ENCODE assay signal across 10 mouse cellular contexts in the genomic region with DNA sequence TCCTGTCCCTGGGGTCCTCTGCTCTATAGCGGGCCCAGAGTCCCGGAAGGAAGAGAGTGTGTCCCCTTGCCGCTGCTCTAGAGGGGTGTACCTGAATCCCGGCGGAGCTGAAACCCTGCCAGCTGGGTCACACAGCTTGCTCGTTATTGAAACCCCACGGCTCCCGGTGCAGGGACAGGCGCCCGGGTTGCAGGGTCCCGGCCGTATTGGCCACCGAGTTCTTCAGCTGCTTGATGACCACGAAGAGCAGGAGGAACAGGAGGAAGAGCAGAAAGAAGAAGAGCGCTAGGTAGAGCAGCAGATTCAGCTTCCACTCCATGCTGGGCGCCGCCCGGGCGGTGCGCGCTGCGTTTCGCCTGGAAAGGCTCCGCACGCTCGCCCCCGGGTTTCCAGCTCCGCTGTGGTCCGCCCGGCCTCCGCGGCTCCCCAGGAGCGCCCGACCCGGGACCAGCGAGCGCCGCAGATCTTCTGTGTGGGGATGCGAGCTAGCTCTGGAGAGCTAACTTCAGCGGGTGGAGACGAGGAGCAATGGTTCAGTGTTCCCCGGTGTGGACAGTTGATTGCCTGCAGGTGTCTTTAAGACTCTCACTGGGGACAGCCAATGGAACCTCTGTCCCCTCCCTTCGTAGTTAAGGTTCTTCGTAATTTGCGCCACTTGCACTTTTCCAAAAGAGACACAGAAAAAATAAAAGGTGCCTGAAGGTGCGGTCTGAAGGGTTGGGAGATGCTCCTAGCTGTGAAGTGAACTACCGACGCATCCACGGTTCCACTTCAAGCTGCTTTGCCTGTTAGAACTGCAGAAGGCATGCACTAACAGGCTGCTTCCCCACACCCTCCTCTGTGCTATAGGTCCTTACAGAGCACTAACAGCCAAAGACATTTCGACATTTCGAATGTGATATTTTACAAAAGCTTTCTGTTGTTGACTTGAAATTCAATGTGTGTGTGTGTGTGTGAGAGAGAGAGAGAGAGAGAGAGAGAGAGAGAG. TPM values are rescaled to one million over a fixed set of nuclear protein-coding genes. Genes with fewer than 3 reads are reported as not detected.
DNase-seq lines count a peak whose midpoint lies in the region; ATAC-seq and TF ChIP-seq lines count a peak whose summit lies in the region.
"Had no signal": no experiment of that assay in that cellular context is flagged by ENCODE, and none has a peak within 500 bp of the region (broad histone marks: within the 10 kb centered on the region; RNA-seq: fewer than 3 reads in every experiment).

Gene Gm11549 (minus strand): TSS at position 741 of the 988 bp plus-strand sequence.

- peak; percentile 87 for DNase-seq in heart, adult 11 months
- no peak for DNase-seq in heart, adult 9 months (ENCODE audit: low spot score in 2 of 2)
- DNase-seq in embryo, embryonic 11.5 days (ENCODE audit: low read depth, low spot score) = peak; percentile 11
- DNase-seq in heart, postnatal 10 days = peak; percentile 24 to 40
- peak; percentile 81 for DNase-seq in right cerebral cortex, postnatal 25 days
- no peak for DNase-seq in thymus, adult 18-20 months

- no peak for ATAC-seq in limb, embryonic 15.5 days (ENCODE audit: insufficient number of reproducible peaks, low FRiP score, low TSS enrichment, low read depth)

- TF ChIP-seq EP300 in ES-Bruce4 (IDR thresholded peaks at IDR 0.05; ENCODE audit: insufficient read depth, low read depth, low read length) = no peak

- peak within 1 kb of the TSS; percentile 74 for H3K4me3 ChIP-seq in ES-Bruce4 (ENCODE audit: low read depth, low read length)
- H3K4me3 ChIP-seq in limb, embryonic 15.5 days = peak within 1 kb of the TSS; percentile 44

- TF ChIP-seq CTCF in ES-Bruce4 (IDR thresholded peaks at IDR 0.05; ENCODE audit: low read depth, low read length) = no peak

- H3K9me3 ChIP-seq in ES-Bruce4 (replicated peaks; ENCODE audit: control insufficient read depth, insufficient read depth, low read length, poor library complexity, severe bottlenecking) = no peaks in the 10 kb centered on the region
- no peaks in the 10 kb centered on the region for H3K9me3 ChIP-seq in limb, embryonic 15.5 days

- WGBS in limb, embryonic 15.5 days = under 1% methylated on average over 51 of the region's 51 CpGs

- intact Hi-C loops in heart, postnatal 10 days (cut with DNase I) = no loop called here

- H3K27me3 ChIP-seq in ES-Bruce4 (ENCODE audit: control insufficient read depth, insufficient read depth, low read length, poor library complexity, severe bottlenecking) = no peaks in the 10 kb centered on the region; the same call in 1 of the 2 replicates
- peaks cover 40% of the 10 kb centered on the region for H3K27me3 ChIP-seq in limb, embryonic 15.5 days

- no peaks in the 10 kb centered on the region for H3K36me3 ChIP-seq in ES-Bruce4 (ENCODE audit: control insufficient read depth, insufficient read depth, low read length, poor library complexity, severe bottlenecking)
- H3K36me3 ChIP-seq in limb, embryonic 15.5 days = no peaks in the 10 kb centered on the region

- H3K9ac ChIP-seq in ES-Bruce4 (ENCODE audit: low read depth, poor library complexity, severe bottlenecking) = peak within 1 kb of the TSS; percentile 76
- H3K9ac ChIP-seq in limb, embryonic 15.5 days = peak within 1 kb of the TSS; percentile 26; the same call in 1 of the 2 replicates

- H3K27ac ChIP-seq in ES-Bruce4 (ENCODE audit: insufficient read depth, low read length) = no peak within 1 kb of the TSS
- H3K27ac ChIP-seq in limb, embryonic 15.5 days = no peak within 1 kb of the TSS
- H3K27ac ChIP-seq: macrophage had no signal

- H3K4me1 ChIP-seq in ES-Bruce4 (ENCODE audit: control insufficient read depth, insufficient read depth, low read length) = no peaks in the 10 kb centered on the region
- H3K4me1 ChIP-seq in limb, embryonic 15.5 days = peaks cover 11% of the 10 kb centered on the region

- no peak for TF ChIP-seq POLR2A in ES-Bruce4 (IDR thresholded peaks at IDR 0.05; ENCODE audit: insufficient read depth, low read length)

- H3K4me2 ChIP-seq in limb, embryonic 15.5 days = peak within 1 kb of the TSS; percentile 89

RNA-seq across cellular contexts. Expression of gene Gm11549, which starts in this region (rescaled TPM):
- polyA plus RNA-seq in ES-Bruce4 (2011; ENCODE audit: insufficient read depth, insufficient read length, low read depth, missing spikeins) = not detected in 2 replicates
- total RNA-seq in heart, postnatal 10 days (2021) = not detected
- polyA plus RNA-seq in limb, embryonic 15.5 days (2015; fragmentation: Nextera tagmentation; extraction: Ambion mirVana) = 0.06 TPM in 1 of 2 replicates, not detected in the other
- total RNA-seq: MEL had no signal
- polyA plus RNA-seq: macrophage had no signal

Comparison
In these comparisons a context has a peak if more than half of its experiments do, and no peak if none do; other contexts are left out.
1. DNase-seq: peak in heart, adult 11 months (single experiment), embryo, embryonic 11.5 days (single experiment) and right cerebral cortex, postnatal 25 days (single experiment); none in heart, adult 9 months (0 of 2) and thymus, adult 18-20 months (0 of 2).
2. Peak in DNase-seq in heart, postnatal 10 days; RNA of the gene not detected or under 1 TPM.